Mouse (Mus musculus) kidney, postnatal 36 days (tissue): ENCODE data around the gene B4galt5.

Source experiments
- DNase-seq, 2 experiments: peaks; one replicate each; pipeline ENCODE4 v3.0.0; 2021 to 2022; ENCODE audit warnings: mixed read lengths in 2 of 2

Gene B4galt5

DNA sequence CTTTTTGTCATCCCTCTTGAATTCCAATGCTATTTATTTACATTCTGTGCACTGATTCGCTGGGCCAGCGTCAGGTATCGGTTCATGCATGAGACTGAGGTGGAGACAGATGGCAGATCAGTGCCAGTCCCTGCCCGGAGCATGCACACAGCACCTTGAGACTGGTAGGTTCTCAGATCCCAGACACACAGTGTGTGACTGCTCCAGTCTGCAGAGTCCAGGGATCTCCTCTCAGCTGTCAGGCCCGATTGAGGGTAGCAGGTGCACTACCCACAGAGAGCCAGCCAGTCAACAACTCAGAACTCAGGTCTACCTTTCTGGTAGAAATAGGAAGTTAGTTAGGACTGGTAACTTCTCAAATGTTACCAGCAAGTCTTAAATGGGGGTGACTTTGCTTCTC lies 18.4 kb downstream of the B4galt5 start:
- no peak for DNase-seq

DNA sequence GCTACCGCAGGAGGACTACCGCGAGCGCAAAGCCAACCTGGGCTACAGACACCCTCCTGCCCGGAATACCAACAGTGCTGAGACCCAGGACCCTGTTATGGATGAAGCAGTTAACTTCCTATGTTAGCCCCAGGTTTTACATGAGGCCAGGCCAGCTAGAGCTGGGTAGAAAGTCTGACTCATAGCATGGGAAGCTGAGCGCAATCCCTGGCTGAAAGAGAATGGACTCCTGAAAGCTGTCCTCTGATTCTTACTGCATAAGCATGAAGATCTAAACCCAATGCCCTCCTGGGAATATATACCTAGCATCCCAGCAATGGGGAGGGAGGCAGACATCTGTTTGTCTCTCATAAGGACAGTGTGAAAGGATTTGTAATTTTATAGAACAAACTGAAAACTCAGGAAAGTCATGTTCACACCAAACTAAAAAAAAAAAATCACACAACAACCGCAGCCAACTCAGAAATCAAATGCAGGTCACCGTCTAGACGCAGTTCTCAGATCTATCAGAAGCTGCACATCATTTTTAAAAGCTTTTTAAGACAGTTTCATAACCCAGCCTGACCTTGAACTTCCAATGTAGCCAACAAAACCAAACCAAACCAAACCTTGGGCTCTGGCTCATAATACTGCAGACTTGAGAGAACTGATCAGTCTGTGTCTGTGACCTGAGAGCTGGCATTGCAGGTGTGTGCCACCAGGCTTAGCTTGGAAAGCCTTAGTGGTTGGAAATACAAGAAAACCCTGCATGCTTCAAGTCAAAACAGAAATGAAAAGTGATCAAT lies 19.3 kb downstream of the B4galt5 start:
- DNase-seq = no peak

DNA sequence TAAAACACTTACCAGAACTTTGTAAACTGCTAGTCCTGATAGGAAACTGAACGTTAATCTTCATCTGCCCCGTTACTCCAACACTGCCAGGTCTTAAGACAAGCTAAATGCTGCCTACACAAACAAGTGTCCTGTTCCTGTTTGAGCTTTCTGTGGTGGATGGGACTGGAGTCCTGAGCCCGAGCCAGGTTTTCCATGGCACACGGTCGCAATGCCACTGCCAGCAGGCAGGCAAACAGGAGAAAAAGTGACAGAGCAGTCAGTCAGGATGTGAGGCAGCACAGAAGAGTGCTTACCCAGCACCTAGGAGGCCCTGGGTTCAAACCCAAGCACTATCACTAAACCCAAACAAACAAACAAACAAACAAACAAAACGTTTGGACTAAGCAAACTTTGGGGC lies 20.6 kb downstream of the B4galt5 start:
- no peak for DNase-seq

DNA sequence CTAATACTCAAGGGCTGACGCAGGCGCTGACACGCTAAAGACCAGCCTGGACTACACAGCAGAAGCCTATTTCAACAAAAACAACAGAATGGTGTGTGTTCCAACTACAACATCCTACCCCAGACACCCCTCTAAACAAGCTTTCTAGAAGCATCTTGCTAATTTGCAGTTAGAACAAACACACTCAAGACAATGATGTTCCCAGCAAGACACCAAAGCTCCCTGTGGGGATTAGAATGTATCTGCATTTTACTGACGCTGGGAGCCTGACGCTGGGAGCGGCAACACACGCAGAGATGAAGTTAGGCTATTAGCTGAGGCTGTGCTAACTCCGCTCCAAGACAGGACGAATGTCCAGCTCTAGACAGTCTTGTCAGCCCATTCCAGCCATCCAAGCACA lies 22.4 kb downstream of the B4galt5 start:
- no peak for DNase-seq

DNA sequence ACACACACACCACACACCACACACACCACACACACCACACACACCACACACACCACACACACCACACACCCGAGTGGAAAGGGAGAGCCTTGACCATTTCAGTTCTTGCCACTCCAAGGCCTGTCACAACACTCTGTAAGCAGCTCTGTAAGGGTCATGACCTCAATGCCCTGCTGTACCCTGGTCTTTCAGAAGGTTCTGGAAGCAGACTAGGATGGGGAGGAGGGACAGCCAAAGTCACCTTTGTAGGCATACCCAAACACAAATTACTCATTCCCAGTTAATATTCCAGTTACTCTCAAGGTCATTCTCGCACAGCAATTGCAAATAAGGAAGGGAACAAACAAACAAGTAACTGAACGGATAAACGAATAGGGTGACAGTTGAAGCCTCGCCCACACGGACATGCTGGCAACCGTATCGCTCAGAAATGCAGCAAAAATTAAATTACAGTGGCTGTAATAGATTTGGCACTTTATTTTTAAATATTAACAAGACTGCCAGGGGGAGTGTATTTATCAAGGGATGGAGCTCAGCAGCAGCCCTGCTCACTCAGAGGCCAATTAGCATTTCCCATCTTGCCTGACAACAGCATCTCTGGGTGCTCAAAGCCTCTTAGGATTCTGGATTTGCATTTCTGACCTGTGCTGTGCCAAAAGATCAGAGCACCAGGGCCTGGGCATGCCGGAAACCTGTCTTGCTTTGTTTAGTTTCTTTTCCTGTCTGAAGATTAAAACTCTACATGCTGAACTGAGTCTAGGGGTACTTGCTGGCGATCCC lies 24.6 kb downstream of the B4galt5 start:
- peak in 1 of 2 experiments; percentile 62 for DNase-seq

DNA sequence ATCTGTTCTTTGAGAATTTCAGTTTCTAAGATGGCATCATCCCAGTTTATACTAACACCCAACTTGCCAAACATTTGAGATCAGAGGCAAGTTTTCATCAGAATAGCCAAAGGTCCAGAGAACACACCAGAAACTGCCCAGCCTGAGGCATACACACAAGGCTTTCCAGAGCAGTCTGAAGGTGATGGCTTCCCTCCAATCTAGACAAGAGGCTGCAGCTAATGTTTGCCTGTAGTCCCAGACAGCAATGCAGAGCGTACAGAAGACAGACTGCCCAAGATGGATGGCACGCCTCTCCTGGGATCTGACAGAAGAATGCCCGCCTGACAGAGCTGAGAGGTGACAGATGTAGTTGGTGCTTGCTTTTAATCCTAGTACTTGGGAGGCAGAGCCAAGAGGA lies 25.9 kb downstream of the B4galt5 start:
- DNase-seq = no peak

DNA sequence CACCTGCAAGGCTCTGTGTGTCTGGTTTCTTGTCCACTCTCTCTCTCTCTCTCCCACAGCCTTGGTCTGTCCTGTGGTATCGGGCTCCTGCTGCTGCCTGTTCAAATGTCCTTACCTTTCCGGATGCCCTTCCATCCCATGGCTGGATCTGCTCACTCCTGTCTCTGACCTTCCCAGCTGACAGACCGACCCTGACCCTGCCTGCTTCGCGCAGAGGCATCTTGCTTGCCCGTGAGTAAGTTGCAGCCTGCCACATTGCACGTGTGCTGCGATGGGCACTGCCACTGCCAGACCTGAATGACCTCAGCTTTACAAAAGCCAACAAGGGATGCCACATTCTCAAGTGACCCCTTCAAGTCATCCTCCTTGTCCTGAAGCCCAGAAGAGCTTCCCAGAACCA lies 27.6 kb downstream of the B4galt5 start:
- no peak for DNase-seq

DNA sequence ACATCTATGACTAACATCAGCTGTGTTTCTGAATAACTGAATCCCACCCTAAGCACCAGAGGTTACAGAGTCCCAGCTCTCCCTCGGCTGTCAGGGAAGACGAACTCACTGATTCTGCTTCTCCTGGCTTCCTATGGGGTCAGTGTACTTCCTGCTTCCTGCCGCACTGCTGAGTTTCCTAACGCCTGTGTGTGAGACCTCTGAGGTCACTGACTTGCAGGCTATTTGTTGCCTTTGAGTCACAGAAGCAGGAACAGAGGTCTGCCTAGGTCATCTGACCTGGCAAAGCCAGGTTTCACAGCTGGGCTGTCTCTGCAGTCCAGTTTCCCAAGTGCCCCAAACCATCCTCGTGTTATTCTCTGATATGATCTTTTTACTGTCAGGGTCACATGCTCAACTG lies 30.0 kb downstream of the B4galt5 start:
- peak; percentile 65 to 82 for DNase-seq

DNA sequence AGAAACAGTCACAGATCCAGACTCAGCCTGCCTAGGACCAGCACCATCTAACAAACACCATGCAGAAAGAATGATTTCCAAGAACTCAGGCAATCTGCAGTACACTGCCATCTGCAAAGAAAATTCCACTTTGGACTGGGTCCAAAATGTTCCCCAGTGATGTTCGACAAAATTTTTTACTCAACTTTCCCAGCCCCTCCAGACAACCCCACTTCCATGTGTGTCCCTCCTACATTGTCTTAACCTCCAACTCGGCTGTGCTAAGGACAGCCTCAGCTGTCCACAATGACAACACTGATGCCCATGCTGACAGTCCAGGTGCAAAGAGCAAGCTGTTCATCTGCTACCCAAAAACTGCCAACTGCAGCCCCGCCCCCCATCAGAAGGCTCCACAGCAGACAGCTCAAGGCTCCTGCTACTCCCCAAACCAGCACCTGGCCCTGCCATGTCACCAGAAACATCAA lies 32.2 kb downstream of the B4galt5 start:
- DNase-seq = peak in 1 of 2 experiments; percentile 71

DNA sequence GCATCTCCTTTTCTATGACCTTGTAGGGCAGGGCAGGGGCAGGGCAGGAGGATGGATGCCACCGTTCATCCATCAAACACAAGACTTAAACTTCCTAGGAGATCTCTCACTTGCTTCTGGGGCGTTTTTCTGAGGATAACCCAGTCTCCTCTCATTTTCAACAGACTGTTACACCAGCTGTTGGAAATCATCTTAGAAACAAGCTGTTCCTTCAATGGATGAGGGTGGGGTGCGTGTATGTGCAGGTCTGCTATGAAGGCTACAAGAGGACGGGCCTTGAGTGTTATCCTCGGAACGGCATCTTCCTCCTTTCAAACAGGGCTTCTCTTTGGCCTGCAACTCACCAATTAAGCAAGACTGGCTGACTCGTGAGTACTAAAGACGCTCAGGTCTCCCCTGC lies 34.5 kb downstream of the B4galt5 start:
- no peak for DNase-seq

DNA sequence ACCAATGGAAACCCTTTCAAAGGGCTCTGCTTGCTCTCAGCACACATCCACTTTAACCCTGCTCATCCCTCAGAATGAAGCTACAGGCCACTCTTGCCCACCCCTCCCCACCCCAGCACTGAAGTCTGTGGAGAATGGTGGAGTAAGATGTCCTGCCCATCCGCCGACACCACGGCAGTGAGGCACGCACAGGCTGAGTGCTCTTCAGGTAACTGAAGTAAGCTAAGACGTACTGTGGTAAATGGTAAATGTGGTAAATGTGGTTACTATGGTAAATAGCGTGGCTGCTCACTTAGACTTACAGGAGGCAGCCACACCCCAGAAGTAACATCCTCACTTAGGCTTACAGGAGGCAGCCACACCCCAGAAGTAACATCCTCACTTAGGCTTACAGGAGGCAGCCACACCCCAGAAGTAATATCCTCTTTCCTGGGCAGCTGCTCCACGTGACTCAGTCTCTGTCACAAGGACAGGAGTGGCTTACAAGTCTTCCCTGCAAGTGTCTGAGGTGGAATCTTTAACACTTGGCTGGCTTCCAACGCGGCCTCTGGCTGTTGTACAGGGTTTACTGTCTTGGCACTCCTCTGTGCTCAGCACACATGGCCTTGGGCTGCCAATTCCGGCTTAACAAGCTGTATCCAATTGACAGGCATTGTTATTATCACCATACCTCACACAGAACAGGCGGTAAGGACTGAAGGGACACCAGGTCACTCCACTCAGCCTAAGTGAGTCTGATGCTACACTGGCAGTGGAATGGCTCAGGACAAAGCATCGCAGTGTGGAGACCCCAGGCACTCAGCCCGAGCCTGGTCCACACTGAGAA lies 35.3 kb downstream of the B4galt5 start:
- peak; percentile 90 to 93 for DNase-seq

DNA sequence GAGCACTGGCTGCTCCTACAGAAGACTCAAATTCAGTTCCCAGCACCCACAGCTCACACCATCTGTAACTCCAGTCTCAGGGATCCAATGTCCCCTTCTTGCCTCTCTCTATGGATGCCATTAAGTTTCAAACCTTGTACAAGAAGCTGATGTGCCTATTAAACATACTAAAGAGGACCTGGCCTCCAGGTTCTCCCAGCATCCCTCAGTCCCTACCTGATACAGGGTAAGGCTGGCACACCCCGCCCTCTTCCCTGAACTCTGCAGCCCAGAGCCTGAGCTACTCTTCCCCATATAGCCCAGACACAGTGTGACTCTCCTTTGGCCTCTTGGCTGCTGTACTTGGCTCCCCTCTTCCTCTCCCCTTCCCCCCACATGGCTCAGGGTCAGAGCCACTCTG lies 38.9 kb downstream of the B4galt5 start:
- no peak for DNase-seq

DNA sequence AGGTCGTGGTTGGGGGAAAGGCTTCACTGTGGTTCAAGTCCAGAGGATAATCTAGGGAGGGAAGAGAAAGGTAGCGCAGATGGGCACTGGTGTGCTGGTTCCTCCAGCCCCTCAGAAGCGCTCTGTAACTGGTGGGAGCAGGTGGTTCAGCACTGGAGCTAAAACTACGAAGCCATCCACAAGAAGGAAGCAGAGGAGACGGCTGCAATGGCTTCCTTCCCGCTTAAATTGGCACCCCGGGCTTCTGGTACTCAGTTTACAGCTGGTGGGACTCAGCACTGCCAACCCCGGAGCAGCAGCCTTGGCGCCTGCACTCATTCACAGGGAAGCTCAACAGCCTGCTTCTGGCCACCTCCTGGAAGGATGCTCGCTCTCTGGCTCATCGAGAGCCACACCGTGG lies 39.7 kb downstream of the B4galt5 start:
- DNase-seq = no peak

DNA sequence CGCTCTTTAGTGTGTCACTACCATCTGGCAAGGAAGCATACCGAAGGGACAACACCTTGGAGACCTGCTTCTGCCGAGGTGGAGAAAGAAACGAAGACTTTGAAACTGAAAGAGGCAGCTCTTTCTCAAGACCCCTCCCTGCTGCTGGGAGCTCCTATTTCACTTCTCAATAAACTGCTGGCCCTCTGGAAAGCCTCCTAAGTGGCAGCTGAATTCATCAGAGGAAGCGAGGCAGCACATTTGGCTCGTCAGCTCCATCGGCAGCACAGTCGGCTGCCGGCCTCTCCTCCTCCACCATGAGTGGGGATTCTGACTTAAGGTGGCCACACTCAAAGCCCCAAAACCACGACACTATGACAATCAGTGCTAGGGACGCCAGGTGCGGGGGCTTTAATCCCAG lies 41.3 kb downstream of the B4galt5 start:
- DNase-seq = peak in 1 of 2 experiments; percentile 8

DNA sequence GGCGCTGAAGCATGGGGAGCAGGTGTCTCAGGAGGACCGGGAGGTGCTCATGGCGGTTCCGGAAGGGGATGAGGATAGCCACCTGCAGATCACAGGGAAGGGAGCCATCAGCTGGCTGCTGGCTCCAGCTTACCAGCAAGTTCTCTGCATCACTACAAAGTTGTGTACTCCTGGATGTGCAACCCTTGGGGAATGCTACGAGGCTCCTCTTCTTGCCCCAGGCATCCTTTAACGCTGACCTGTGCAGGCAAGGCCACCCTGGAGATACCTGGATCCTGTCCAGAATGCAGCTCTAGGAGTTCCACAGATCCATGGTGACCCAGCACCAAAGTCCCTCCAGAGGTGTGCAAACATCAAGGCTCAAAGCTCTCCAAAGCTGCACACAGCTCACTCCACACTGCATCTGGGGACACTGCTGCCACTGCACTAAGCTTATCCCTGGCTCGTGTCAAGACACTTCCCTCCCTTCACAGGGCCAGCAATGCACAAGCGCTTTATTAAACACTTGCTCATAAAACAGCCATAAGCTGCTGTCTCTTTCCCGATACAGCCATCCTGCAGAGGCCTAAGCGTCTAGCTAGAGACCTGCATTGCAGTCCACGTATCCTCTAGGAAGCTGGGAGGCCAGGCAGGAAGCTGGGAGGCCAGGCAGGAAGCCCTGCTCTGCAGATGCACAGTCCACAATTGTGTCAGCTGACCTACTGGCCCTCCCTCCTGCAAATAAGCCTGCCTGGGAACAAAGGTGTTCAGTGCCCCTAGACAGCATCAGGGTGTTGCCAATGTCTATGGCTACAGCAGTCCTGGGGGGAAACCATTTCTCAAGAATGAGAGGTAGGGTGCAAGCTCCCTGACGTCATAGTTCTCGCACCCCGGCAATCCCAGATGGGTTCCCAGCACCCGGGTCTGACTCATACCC lies 42.1 kb downstream of the B4galt5 start:
- DNase-seq = peak; percentile 53 to 62

DNA sequence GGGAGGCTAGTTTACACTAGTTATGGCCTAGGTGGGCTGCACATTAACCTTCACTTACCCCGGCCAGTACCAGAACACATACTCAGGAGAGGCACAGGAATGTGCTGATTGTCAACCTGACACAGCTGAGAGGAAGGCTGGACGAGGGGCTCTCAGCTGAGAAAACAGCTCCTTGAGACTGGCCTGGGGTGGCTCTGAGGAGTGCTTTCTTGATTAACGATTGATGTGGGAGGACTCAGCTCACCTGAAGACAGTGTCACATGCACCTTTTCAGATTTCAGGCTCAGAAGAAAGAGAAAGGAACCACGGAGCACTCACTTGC lies 42.7 kb downstream of the B4galt5 start:
- DNase-seq = no peak

DNA sequence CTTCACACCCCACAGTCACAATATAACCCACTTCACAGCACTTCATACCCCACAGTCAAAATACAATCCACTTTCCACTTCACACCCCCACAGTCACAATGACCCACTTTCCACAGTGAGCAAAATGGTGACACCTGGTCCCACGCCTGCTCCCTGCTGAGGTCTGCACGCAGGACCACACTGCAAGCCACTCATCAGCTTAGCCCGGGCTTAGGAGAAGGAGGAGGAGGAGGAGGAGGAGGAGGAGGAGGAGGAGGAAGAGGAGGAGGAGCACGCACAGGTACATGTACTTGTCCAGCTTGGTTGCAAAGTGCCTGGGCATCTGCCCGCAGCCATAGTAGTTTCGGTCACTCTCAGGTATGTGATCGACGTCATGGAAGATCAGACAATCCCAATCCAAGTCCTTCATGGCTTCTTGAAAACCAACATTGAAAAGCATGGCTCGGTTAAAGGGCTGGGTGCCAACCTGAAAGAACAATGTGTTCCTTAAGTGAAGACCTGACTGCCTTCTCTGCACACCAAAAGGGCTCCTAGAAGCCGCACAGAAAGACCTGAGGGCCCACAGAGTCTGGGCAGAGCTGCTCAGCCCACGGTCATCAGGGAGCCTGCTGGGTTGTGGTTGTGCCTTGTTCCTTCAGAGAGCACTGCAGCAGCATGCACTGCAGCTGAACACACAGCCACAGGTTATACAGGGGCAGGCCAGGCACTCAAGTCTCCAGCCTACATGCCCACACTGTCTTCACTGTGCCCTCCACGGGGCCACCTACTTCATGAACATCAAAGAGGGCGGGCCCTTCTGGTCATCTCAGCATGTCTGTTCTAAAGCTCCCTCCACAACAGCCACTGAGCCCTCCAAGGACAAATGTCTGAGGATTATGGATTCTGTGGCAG lies 43.4 kb downstream of the B4galt5 start:
- peak in 1 of 2 experiments; percentile 16 for DNase-seq

DNA sequence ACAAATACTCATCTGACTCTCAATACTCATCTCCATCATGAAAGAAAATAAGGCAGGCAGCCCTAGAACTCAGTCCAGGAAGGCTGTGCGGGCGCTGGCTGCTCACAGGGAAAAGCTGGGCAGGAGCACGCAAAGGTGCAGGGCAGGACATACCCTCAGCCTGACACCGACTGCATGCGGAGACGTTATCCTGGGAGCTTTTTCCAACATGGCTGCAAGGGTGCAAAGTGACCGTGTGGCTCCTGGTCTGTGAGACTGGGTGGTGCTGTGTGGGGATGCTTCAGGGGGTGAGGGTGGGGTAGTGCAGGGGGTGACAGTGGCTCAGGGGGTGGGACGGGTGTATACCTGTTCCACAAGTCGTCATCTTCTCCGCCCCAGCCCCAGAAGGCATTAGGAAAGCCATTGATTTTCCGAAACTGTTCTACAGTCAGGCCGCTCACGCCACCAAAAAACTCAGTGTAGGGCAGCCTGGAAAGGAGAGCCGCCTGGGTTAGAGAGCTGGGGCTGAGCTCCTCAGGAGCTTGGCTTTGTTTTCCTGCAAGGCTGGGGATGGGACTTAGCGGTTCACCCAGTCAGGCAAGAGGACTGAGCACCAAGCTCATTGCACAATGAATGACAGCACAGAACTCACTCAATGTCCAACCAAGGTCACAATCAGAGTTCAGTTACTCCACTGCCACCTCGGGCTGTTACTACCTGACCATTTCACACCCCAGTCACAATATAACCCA lies 44.2 kb downstream of the B4galt5 start:
- DNase-seq = peak in 1 of 2 experiments; percentile 3

DNA sequence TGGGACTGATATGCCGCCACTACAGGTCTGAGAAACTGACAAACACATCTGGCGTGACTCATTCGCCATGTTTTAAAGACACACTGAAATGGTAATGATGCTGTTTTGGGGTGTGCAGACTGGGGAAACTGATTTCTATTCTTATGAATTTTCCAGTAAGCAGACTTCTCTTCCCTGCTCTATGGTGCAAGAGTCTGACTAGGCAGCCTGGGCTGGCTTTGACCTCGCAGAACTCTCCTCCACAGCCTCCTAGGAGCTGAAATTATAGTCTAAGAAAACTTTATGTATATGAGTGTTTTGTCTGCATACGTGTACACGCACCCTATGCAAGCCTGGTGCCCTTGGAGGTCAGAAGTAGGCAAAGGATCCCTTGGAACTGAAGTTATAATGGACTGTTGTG lies 45.2 kb downstream of the B4galt5 start:
- DNase-seq = no peak

DNA sequence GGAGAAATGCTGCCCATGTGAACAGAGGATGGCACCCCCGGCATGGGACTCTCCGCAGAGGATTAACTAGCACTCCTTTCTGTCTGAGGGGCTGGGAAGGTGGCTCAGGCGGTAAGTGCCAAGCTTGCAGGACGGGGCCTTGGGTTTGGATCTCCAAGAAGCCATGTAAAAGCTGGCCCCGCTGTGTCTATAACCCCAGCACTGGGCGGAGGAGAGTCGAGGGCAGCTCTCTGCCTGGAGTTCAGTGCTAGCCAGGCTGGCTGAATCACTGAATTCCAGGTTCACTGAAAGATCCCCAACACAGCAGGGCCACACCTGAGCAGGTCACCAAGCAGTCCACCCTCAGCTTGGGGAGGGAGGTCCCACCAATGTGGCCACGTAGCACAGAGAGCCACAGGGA lies 45.8 kb downstream of the B4galt5 start:
- DNase-seq = peak in 1 of 2 experiments; percentile 3
